Mouse (Mus musculus): ENCODE data around the gene Scn2b.

DNA sequence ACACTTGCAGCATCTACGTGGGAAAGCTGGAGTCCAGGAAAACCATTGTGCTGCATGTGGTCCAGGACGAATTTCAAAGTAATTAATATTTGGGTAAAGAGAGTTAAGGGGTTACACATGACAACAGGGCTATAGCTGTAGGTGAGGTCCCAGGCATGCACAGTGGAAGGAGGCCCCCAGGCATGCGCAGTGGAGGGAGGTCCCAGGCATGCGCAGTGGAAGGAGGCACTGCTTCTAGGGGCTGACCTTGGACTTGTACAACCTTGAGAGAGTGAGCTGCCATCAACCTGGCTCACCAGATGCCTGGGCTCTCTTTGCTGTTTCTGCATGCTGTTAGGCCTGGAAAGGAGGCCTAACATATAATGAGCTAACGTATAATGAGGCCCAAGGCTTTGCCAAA is 19.7 kb upstream of the Scn2b start:
- no peak for TF ChIP-seq CTCF (IDR thresholded peaks at IDR 0.05; ENCODE audit: insufficient read depth, low read depth, low read length)
- no peak for TF ChIP-seq POLR2A (IDR thresholded peaks at IDR 0.05; ENCODE audit: insufficient read depth, low read depth, low read length)
